Mouse (Mus musculus): Measurements from ENCODE around the gene Dlgap1. TPM values are rescaled to one million over a fixed set of nuclear protein-coding genes. Genes with fewer than 3 reads are reported as not detected.

Dlgap1 gene
- polyA plus RNA-seq, 1 experiment from 2014 or later: 0.22 TPM

DNA sequence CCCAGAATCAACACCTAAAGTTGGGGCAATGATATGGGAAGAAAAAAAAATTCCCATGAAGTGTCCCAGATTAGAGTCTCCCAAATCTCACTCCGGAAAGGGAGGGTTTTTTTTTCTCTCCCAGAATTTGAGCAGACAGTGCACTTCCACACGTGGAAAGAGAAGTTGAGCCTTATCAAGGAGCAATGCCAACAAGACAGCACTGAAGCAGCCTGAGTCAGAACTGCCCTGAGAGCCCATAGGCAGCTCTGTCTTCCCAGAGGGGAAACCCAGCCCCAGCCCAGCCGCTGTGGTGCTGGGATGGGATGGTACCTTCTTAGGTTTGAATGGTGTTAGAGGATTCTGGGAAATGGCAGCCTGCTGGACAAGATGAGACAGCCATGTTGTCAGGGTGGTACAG lies 753.3 kb downstream of the Dlgap1 start:
- Histone ChIP-seq H3K4me1 (ENCODE audit: insufficient read depth) (no peaks in the 10 kb centered on the region), H3K36me3 (replicated peaks; ENCODE audit: insufficient read depth, low read length) (no peaks in the 10 kb centered on the region), H3K4me2 (ENCODE audit: low read depth, low read length) (no peak overlapping the region), H3K27ac (ENCODE audit: low read depth) (no peak overlapping the region), H3K9me3 (ENCODE audit: low read length) (no peaks in the 10 kb centered on the region), H3K27me3 (ENCODE audit: insufficient read depth, low read length) (no peaks in the 10 kb centered on the region), H3K9ac (replicated peaks) (no peak overlapping the region), H3K4me3 (ENCODE audit: low read depth, low read length) (no peak overlapping the region)
- ATAC-seq: no peak
- no peak for DNase-seq
- WGBS (ENCODE audit: insufficient replicate concordance): 52% methylated on average over 3 of the region's 3 CpGs
- TF ChIP-seq CTCF (IDR thresholded peaks at IDR 0.05; ENCODE audit: low read depth): no peak
- no peak for TF ChIP-seq EP300 (IDR thresholded peaks at IDR 0.05; ENCODE audit: low read depth)

DNA sequence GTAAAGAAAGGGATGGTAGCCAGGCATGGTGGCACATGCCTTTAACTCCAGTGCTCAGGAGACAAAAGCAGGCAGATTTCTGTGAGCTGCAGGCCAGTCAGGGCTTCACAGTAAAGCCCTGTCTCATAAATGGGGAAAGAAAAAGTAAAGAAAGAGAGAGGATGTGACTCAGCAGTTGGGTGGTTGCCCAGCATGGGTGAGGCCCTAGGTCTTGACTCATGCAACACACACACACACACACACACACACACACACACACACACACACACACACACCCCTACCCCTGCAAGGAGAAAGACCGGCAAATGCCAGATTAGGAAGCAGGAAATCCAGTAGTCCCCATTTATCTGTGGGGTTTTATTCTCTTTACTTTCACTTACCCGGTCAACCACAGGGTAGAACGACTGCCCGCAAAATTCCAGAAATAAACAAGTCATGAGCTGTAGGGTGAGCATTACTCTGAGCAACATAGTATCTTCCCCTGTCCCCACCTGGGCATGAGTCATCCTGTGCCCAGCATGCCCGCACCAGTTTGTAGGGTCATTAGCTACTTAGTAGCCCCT lies 759.9 kb downstream of the Dlgap1 start:
- peak; percentile 59 for DNase-seq
- WGBS (ENCODE audit: insufficient replicate concordance): 43% methylated on average over 5 of the region's 5 CpGs
- H3K4me2 ChIP-seq (ENCODE audit: low read depth, low read length): no peak overlapping the region
- H3K27ac ChIP-seq (ENCODE audit: low read depth): no peak overlapping the region
- no peaks in the 10 kb centered on the region for H3K36me3 ChIP-seq (replicated peaks; ENCODE audit: insufficient read depth, low read length)
- TF ChIP-seq EP300 (IDR thresholded peaks at IDR 0.05; ENCODE audit: low read depth) (no peak), CTCF (IDR thresholded peaks at IDR 0.05; ENCODE audit: low read depth) (no peak)
- no peaks in the 10 kb centered on the region for H3K27me3 ChIP-seq (ENCODE audit: insufficient read depth, low read length)
- no peak overlapping the region for H3K4me3 ChIP-seq (ENCODE audit: low read depth, low read length)
- ATAC-seq: peak; percentile 50; the same call in 1 of the 2 replicates
- H3K4me1 ChIP-seq (ENCODE audit: insufficient read depth): no peaks in the 10 kb centered on the region
- H3K9ac ChIP-seq (replicated peaks): no peak overlapping the region
- H3K9me3 ChIP-seq (ENCODE audit: low read length): no peaks in the 10 kb centered on the region

DNA sequence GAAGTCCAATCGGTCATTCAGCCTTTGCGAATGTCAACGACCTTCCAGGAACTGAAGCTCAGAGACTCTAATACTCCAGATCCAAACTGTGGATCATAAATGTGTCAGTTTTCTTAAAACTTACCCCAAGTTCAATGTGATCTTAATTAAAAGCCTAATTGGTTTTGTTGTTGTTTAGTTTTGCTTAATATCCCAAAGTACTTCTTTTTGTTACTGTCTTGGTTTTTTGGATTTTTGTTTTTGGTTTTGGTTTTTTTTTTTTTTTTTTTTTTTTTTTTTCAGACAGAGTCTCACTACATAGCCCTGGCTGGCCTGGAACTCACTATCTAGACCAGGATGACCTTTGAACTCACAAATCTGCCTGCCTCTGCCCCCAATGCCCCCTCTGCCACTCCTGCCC lies 765.9 kb downstream of the Dlgap1 start:
- TF ChIP-seq EP300 (IDR thresholded peaks at IDR 0.05; ENCODE audit: low read depth) (no peak), CTCF (IDR thresholded peaks at IDR 0.05; ENCODE audit: low read depth) (no peak)
- H3K9me3 ChIP-seq (ENCODE audit: low read length): no peaks in the 10 kb centered on the region
- H3K4me1 ChIP-seq (ENCODE audit: insufficient read depth): peaks cover 3% of the 10 kb centered on the region; the same call in 1 of the 2 replicates
- no peak overlapping the region for H3K9ac ChIP-seq (replicated peaks)
- no peak overlapping the region for H3K4me2 ChIP-seq (ENCODE audit: low read depth, low read length)
- H3K27ac ChIP-seq (ENCODE audit: low read depth): no peak overlapping the region
- DNase-seq: no peak
- H3K4me3 ChIP-seq (ENCODE audit: low read depth, low read length): no peak overlapping the region
- H3K36me3 ChIP-seq (replicated peaks; ENCODE audit: insufficient read depth, low read length): no peaks in the 10 kb centered on the region
- WGBS (ENCODE audit: insufficient replicate concordance): 73% methylated on average over 3 of the region's 3 CpGs
- no peaks in the 10 kb centered on the region for H3K27me3 ChIP-seq (ENCODE audit: insufficient read depth, low read length)
- ATAC-seq: no peak

DNA sequence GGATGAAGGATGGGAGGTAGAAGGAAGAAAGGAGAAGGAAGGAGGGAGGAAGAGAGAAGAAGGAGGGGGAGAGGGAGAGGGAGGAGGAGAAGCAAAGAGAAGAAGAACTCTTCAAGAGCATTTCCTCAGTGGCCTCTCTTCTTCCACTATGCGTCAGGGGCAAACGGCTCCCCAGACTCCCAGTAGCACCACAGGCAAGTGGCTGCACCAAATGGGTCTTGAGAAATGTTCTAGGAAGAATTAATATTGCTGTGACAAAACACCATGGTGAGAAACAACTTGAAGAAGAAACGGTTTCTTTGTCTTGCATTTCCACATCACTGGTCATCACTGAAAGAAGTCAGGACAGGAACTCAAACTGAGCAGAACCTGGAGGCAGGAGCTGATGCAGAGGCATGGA lies 766.5 kb downstream of the Dlgap1 start:
- TF ChIP-seq EP300 (IDR thresholded peaks at IDR 0.05; ENCODE audit: low read depth) (no peak), CTCF (IDR thresholded peaks at IDR 0.05; ENCODE audit: low read depth) (no peak)
- DNase-seq (no peak), ATAC-seq (no peak)
- Histone ChIP-seq H3K36me3 (replicated peaks; ENCODE audit: insufficient read depth, low read length) (no peaks in the 10 kb centered on the region), H3K27me3 (ENCODE audit: insufficient read depth, low read length) (no peaks in the 10 kb centered on the region), H3K4me3 (ENCODE audit: low read depth, low read length) (no peak overlapping the region), H3K9me3 (ENCODE audit: low read length) (no peaks in the 10 kb centered on the region), H3K27ac (ENCODE audit: low read depth) (no peak overlapping the region), H3K4me1 (ENCODE audit: insufficient read depth) (peaks cover 3% of the 10 kb centered on the region; the same call in 1 of the 2 replicates), H3K9ac (replicated peaks) (no peak overlapping the region), H3K4me2 (ENCODE audit: low read depth, low read length) (no peak overlapping the region)
- WGBS (ENCODE audit: insufficient replicate concordance): 68% methylated on average over 3 of the region's 3 CpGs

DNA sequence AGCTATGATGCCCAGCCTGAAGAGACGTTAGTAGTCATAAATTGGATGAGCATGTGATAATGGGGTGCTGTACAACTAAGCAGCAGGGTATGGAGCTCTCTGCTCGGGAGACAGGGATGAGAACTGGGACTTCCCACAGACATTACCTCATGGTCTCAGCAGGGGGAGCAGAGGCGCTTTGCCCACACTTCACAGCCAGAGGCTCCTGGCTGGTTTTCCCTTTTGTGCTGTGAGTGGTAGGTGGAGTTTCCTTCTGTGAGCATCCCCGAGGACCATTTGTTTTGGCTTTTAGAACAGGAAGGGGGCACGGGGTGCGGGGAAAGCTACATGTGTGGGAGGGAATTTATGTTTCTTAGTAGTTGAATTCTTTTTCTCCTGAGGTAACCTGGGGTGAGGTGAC lies 768.6 kb downstream of the Dlgap1 start:
- H3K4me1 ChIP-seq (ENCODE audit: insufficient read depth): peaks cover 3% of the 10 kb centered on the region; the same call in 1 of the 2 replicates
- no peaks in the 10 kb centered on the region for H3K36me3 ChIP-seq (replicated peaks; ENCODE audit: insufficient read depth, low read length)
- no peaks in the 10 kb centered on the region for H3K27me3 ChIP-seq (ENCODE audit: insufficient read depth, low read length)
- peak overlapping the region; percentile 50; the same call in 1 of the 2 replicates for H3K4me2 ChIP-seq (ENCODE audit: low read depth, low read length)
- no peak overlapping the region for H3K9ac ChIP-seq (replicated peaks)
- 6% methylated on average over 6 of the region's 6 CpGs for WGBS (ENCODE audit: insufficient replicate concordance)
- no peak overlapping the region for H3K4me3 ChIP-seq (ENCODE audit: low read depth, low read length)
- H3K9me3 ChIP-seq (ENCODE audit: low read length): no peaks in the 10 kb centered on the region
- H3K27ac ChIP-seq (ENCODE audit: low read depth): no peak overlapping the region
- ATAC-seq (peak; percentile 40), DNase-seq (no peak)
- TF ChIP-seq EP300 (IDR thresholded peaks at IDR 0.05; ENCODE audit: low read depth): no peak
- peak; percentile 60 for TF ChIP-seq CTCF (IDR thresholded peaks at IDR 0.05; ENCODE audit: low read depth)

DNA sequence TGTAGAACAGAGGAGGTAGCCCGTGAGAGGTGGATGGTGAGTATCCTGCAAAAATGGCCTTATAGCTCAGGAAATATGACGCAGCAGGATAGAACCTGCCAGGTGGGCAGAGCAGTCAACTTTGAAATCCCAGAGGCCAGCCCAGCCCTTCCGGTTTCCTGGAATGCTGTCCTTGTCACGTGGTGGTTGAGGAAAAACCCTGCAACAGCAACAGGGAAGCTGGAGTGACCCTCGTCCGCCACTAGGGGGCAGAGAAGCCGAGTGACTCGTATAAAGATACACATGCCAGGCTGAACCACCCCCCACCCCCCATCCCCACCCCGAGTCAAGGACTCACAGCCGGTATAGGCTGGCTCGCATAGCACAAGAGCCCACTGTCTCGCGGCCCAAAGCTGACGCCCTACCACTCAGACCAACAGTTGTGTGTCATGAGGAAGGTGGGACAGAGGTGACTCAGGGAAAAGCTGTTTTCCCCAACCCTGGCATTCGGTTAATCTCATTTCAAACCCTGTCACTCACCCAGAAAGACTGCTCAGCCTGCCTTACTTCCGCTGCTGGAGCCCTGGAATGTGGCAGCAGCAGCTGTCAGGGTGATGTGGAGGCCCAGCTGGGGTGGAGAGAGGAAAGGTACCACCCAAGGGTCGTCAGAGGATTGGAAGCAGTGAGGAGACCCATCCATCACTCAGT lies 769.4 kb downstream of the Dlgap1 start:
- peak; percentile 90 for ATAC-seq
- DNase-seq: peak; percentile 82
- no peaks in the 10 kb centered on the region for H3K27me3 ChIP-seq (ENCODE audit: insufficient read depth, low read length)
- WGBS (ENCODE audit: insufficient replicate concordance): 4% methylated on average over 17 of the region's 17 CpGs
- no peaks in the 10 kb centered on the region for H3K9me3 ChIP-seq (ENCODE audit: low read length)
- TF ChIP-seq CTCF (IDR thresholded peaks at IDR 0.05; ENCODE audit: low read depth) (peak; percentile 78), EP300 (IDR thresholded peaks at IDR 0.05; ENCODE audit: low read depth) (no peak)
- no peaks in the 10 kb centered on the region for H3K36me3 ChIP-seq (replicated peaks; ENCODE audit: insufficient read depth, low read length)
- H3K27ac ChIP-seq (ENCODE audit: low read depth): peak overlapping the region; percentile 30; the same call in 1 of the 2 replicates
- no peak overlapping the region for H3K4me3 ChIP-seq (ENCODE audit: low read depth, low read length)
- H3K4me1 ChIP-seq (ENCODE audit: insufficient read depth): peaks cover 3% of the 10 kb centered on the region; the same call in 1 of the 2 replicates
- H3K9ac ChIP-seq (replicated peaks): no peak overlapping the region
- peak overlapping the region; percentile 50 for H3K4me2 ChIP-seq (ENCODE audit: low read depth, low read length)
